Mouse (Mus musculus) thymus, postnatal 0 days (tissue): ENCODE data around the gene Olfr938. TPM values are rescaled to one million over a fixed set of nuclear protein-coding genes. Genes with fewer than 3 reads are reported as not detected.

Experiments used
- DNase-seq: peaks from one replicate; pipeline ENCODE4 v3.0.0-alpha.2; 2015; ENCODE audit warnings: low spot score
- microRNA-seq: library from miRNA; unstranded; fragments of <30 nt; microRNA quantifications from one replicate; pipeline ENCODE4, GENCODE M21; 2016; ENCODE audit warnings: borderline number of aligned reads
- polyA plus RNA-seq: library from polyadenylated mRNA; unstranded; fragments of >200 nt; fragmentation: Nextera tagmentation; extraction: Ambion mirVana; gene quantifications from 2 replicates; pipeline ENCODE4 v1.2.1, GENCODE M21; 2015

Gene Olfr938
- not detected in 2 replicates for polyA plus RNA-seq

GRCm38 (mm10) chr9:39078787-39079186 lies at the start of gene Olfr938:
TSS of gene Olfr938 (minus strand) at chr9:39078887.
- DNase-seq: no peak

GRCm38 (mm10) chr9:39127831-39128230 lies 49.1 kb upstream of the Olfr938 start, which contains the start of gene Olfr27:
TSS of gene Olfr27 (plus strand) at chr9:39128131.
- no peak for DNase-seq

DNA sequence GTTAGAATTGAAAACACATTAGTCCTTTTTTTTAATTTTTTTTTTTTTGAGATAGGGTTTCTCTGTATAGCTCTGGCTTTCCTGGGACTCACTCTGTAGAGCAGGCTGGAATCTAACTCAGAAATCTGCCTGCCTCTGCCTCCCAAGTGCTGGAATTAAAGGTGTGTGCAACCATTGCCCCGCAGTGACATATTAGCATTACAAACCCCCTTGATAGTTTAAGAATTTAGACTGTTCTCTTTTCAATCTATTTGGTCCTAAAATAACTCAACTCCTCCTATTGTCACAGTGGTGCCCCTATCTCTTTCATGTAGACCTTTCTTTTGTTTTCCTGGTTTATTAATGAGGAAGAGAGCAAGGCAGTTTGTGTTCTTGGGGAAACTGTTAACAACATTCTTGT lies 48.6 kb upstream of the Olfr938 start:
- DNase-seq: no peak

DNA sequence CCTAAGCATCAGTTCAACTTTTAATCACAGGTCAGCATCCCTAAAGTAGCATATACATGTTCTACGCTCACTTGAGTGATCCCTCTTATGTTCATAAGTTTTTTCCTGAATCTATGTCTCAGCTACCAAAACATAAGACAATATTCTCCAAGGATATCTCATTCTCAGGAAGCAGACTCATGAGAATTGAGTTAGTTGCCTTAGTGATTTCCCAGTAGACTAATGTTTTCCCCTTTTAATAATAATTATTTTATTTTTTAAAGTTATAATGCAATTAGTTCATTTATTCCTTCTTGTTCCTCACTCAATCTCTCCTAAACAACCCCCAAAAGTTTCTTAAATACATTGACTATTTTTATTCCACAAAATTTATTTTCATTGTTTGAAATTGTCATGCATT lies 13.8 kb downstream of the Olfr938 start, which contains the start of gene Olfr937:
TSS of gene Olfr937 (minus strand) at position 101 of the 400 bp plus-strand sequence.
- no peak for DNase-seq

Small RNAs within 50 kb of the gene (microRNA-seq; reads per million reads assigned to microRNA genes)
- gene Gm25032: not detected
- not detected for gene Gm25529

Other genes starting within 250 kb of the Olfr938 start
- not detected in 2 replicates for gene Olfr924, start 234.4 kb downstream of the Olfr938 start, polyA plus RNA-seq
- gene Olfr26, start 223.8 kb downstream of the Olfr938 start, polyA plus RNA-seq: not detected in 2 replicates
- not detected in 2 replicates for gene Olfr926, start 201.8 kb downstream of the Olfr938 start, polyA plus RNA-seq
- gene Olfr930, start 149.1 kb downstream of the Olfr938 start, polyA plus RNA-seq: not detected in 2 replicates
- not detected in 2 replicates for gene Olfr933, start 106.6 kb downstream of the Olfr938 start, polyA plus RNA-seq
- not detected in 2 replicates for gene Olfr934, start 90.6 kb downstream of the Olfr938 start, polyA plus RNA-seq
- gene Olfr935, start 79.2 kb downstream of the Olfr938 start, polyA plus RNA-seq: not detected in 2 replicates
- not detected in 2 replicates for gene Olfr146, start 55.5 kb downstream of the Olfr938 start, polyA plus RNA-seq
- not detected in 2 replicates for gene Olfr937, start 13.9 kb downstream of the Olfr938 start, polyA plus RNA-seq
- gene Olfr27, start 49.2 kb upstream of the Olfr938 start, polyA plus RNA-seq: not detected in 2 replicates
- not detected in 2 replicates for gene Olfr943, start 87.4 kb upstream of the Olfr938 start, polyA plus RNA-seq
- gene Olfr944, start 123.0 kb upstream of the Olfr938 start, polyA plus RNA-seq: not detected in 2 replicates
- not detected in 2 replicates for gene Olfr1537, start 171.1 kb upstream of the Olfr938 start, polyA plus RNA-seq
- gene Olfr945, start 197.9 kb upstream of the Olfr938 start, polyA plus RNA-seq: not detected in 2 replicates
- not detected in 2 replicates for gene Olfr948, start 247.2 kb upstream of the Olfr938 start, polyA plus RNA-seq